Mouse (Mus musculus): Measurements from ENCODE around the gene Nxnl2. TPM values are rescaled to one million over a fixed set of nuclear protein-coding genes. Genes with fewer than 3 reads are reported as not detected.

Gene Nxnl2
- polyA plus RNA-seq (2012; rRNA removed), result 4.9 and 5.5 TPM in 2 replicates

DNA sequence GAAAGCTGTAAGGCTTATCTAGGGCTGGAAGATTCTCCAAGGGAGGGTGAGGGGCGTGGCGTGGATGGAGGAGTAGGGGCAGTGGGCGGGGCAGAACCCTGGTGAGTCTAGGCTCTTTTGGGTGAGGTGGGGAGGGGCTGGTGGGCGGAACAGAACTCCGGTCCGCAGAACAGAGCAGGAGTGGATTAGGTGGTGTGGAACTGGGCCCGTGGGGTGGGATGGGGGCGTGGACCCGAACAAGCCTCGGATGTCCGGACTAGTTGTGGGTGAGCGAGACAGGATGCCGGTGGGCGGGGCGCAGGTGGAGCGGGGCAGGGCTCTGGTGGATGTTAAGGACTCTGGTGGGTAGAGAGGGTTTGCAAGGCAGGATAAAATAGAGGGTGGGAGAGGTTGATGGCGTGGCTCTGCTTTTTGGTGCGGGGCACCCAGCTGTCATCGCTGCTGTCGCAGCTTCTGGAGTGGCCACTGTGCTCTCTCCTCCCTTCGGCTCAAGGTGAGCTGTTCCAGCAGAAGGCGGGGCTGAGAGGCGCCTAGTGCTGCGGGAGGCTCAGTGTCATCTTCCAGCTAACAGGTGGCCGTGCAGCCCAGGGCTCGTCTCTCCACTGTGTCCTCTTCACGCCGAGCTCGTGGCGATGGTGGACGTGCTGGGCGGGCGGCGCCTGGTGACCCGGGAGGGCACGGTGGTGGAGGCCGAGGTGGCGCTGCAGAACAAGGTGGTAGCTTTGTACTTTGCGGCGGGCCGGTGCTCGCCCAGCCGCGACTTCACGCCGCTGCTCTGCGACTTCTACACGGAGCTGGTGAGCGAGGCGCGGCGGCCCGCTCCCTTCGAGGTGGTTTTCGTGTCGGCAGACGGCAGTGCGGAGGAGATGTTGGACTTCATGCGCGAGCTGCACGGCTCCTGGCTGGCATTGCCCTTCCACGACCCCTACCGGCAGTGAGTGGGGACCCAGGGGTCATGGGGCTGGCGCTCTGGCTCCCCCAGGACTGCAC is at the start of gene Nxnl2:
Nxnl2 (plus strand) TSS at position 332 of the 990 bp plus-strand sequence.

Other genes with a start within 250 kb of the Nxnl2 start
- 120 and 131 TPM in 2 replicates for gene Spin1, start 70.1 kb upstream of the Nxnl2 start, polyA plus RNA-seq (2012; rRNA removed)
- 5.9 and 8.1 TPM in 2 replicates for gene S1pr3, start 237.6 kb downstream of the Nxnl2 start, polyA plus RNA-seq (2012; rRNA removed)